Mouse (Mus musculus): ENCODE results near the gene Smbd1. TPM values are rescaled to one million over a fixed set of nuclear protein-coding genes. Genes with fewer than 3 reads are reported as not detected.

Smbd1 gene
- total RNA-seq, 2 experiments from 2014 or later, result not detected

DNA sequence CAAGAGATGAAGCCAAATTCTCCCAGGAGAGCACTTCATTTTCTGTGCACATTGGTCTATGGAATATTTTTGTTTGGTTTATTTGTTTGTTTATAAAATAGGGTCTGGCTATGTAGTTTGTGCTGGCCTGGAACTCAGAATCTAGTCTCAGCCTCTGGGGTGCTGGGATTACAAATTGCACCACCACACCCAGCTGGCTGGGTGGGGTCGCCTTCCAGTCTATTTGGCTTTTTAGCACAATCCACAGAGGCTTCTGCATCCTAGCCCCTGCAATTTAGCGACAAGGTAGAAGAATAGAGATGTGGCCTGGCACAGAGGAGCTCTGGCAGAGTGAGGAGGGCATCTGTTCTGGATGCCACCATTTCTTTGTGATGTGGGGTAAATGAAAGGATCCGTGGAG lies 3.5 kb upstream of the Smbd1 start:
- no peak for DNase-seq (ENCODE audit: low spot score in 2 of 2)

GRCm38 (mm10) chr16:32813362-32813761 lies 3.1 kb upstream of the Smbd1 start:
- no peak for DNase-seq (ENCODE audit: low spot score in 2 of 2)

GRCm38 (mm10) chr16:32812888-32813361 lies 2.6 kb upstream of the Smbd1 start:
- peak; percentile 83 to 92 for DNase-seq (ENCODE audit: low spot score in 2 of 2)

GRCm38 (mm10) chr16:32807408-32808185 lies 2.7 kb downstream of the Smbd1 start:
- no peak for DNase-seq (ENCODE audit: low spot score in 2 of 2)

- DNase-seq (ENCODE audit: low spot score in 2 of 2), result no peak
Observed at GRCm38 (mm10) chr16:32805151-32805550, 5.1 kb downstream of the Smbd1 start.

DNA sequence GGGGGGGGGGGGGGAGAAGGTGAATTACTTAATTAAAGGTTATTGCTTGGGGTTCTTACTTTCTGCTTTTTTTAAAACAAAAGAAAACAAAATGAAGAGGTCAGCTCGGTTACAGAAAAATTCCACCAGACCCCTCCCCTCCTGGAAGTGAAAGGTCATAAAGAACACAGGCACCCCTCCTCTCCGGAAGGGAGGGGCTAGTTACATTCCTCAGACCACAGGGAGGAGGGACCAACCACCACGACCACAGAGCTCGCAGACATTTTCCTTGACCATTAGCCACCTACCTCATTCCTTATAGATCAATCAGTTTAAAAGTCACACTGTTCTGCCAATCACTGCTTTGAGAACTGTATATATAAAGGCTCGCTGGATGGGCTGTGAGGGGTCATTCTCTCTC lies 6.4 kb downstream of the Smbd1 start:
- no peak for DNase-seq (ENCODE audit: low spot score in 2 of 2)

GRCm38 (mm10) chr16:32803252-32803853 lies 6.9 kb downstream of the Smbd1 start:
- peak; percentile 10 to 33 for DNase-seq (ENCODE audit: low spot score in 2 of 2)

GRCm38 (mm10) chr16:32797426-32797689 lies 12.9 kb downstream of the Smbd1 start, which contains the start of gene Muc20:
Gene Muc20, minus strand, starts transcription at chr16:32797435.
- DNase-seq (ENCODE audit: low spot score in 2 of 2), result no peak

GRCm38 (mm10) chr16:32796676-32797425 lies 13.4 kb downstream of the Smbd1 start:
- DNase-seq (ENCODE audit: low spot score in 2 of 2), result no peak

- DNase-seq (ENCODE audit: low spot score in 2 of 2), result no peak
Observed at GRCm38 (mm10) chr16:32795177-32795576, 15.1 kb downstream of the Smbd1 start.

DNA sequence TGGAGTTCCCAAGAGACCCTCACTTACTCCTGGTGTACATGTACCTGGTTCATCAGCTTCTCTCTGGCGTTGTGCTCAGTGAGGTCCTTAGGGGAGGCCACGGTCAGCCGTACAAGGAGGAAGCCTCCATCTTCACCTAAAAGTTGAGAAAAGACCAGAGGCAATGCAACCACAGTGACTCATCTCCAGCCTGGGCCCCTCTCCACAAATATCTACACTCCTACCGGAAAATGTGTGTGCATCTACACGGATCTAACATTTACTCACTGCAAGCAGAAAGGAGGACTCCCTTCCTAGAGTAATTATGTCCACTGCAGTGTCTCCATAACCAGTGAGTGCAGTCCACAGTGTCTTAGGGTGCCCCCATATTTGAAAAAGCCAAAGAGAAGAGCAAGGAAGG lies 20.2 kb downstream of the Smbd1 start:
- no peak for DNase-seq (ENCODE audit: low spot score in 2 of 2)

- DNase-seq (ENCODE audit: low spot score in 2 of 2), result peak; percentile 47 to 63
Observed at GRCm38 (mm10) chr16:32784840-32785239, 25.4 kb downstream of the Smbd1 start.

DNA sequence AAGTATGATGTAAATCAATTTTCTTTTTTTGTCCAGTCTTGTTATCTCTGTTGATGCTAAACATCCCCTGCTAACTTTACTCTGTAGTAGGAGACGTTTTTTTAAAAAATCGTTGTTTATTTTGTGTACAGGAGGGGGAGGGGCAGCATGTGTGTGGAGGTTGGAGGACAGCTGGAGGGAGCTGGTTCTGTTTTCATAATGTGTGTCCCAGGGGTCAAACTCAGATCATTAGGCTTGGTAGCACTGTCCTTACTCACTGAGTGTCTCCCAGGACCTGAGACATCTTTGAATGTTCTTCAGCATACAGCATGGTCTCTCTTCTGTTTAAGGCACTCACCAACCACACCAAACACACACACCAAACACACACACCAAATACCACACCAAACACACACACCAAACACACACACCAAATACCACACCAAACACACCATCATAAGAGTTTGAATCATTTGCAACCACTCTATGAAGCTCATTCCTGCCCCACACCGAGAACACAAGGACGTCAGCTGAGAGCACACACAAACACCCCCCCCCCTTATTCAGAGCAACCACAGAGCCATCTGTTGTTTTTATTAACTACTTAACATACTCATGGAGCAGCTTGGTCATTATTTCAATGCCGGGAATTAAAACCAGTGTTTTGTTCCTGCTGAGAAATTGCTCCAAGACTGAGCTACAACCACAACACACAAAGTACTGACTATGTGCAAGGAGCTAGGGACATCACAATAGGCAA lies 26.8 kb downstream of the Smbd1 start:
- no peak for DNase-seq (ENCODE audit: low spot score in 2 of 2)

DNA sequence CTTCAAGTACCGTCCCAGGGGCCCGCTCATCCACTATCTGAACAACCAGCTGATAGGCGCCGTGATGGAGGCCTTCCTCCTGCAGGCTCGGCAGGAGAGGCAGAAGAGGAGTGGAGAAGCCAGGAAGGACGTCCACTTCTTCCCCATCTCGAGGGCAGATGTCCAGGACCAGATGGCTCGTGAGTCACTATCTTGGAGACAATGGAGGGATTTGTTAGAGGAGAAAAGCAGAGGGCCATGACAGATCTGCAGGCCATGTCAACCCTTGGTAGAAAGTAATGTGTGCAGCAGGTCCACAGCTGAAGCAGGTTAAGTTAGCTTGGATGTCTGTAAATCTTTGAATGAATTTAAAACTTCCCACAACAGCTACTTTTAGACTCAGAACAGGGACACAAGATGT lies 31.3 kb downstream of the Smbd1 start:
- no peak for DNase-seq (ENCODE audit: low spot score in 2 of 2)

- no peak for DNase-seq (ENCODE audit: low spot score in 2 of 2)
Observed at GRCm38 (mm10) chr16:32776676-32777075, 33.6 kb downstream of the Smbd1 start.

GRCm38 (mm10) chr16:32766904-32767303 lies 43.4 kb downstream of the Smbd1 start:
- DNase-seq (ENCODE audit: low spot score in 2 of 2), result no peak

GRCm38 (mm10) chr16:32764961-32765360 lies 45.3 kb downstream of the Smbd1 start:
- DNase-seq (ENCODE audit: low spot score in 2 of 2), result no peak

DNA sequence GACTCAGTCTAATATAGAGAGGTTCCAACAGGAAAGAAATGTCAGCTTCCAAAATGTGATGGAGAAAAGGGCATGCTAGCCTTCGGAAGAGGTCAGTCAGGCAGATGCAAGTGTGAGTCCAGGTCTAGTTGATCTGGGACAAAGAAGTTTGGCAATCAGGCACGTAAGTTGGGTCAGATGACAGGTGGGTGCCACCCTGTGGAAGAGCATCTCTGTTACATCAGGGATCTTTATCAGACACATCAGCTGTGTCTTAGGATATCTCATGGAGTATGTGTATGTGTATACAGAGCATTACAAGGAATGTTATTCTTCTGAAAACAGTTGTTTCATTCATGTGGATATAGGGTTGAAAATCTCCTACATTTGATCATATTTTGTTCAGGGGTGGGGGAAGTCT lies 45.7 kb downstream of the Smbd1 start:
- no peak for DNase-seq (ENCODE audit: low spot score in 2 of 2)

Measured in left cerebral cortex, adult 18-20 months (tissue).